Mouse (Mus musculus): ENCODE results near the gene Acot5. TPM values are rescaled to one million over a fixed set of nuclear protein-coding genes. Genes with fewer than 3 reads are reported as not detected.
"Not testable (repeated sequence)": the region's sequence is repeated elsewhere in the genome, so short reads cannot be mapped to it uniquely, and the experiment has no call there.

Gene Acot5
- polyA plus RNA-seq, 1 experiment = not detected

GRCm38 (mm10) chr12:84063833-84064232 lies 5.3 kb upstream of the Acot5 start:
- Histone ChIP-seq H3K27ac (ENCODE audit: insufficient read depth, low read depth, low read length) (no peak overlapping the region), H3K27me3 (ENCODE audit: control insufficient read depth, insufficient read depth, low read length) (no peaks in the 10 kb centered on the region; the same call in 1 of the 2 replicates), H3K4me3 (ENCODE audit: low read depth, low read length) (no peak overlapping the region), H3K4me1 (ENCODE audit: control insufficient read depth, insufficient read depth, insufficient read length, low read length) (no peaks in the 10 kb centered on the region), H3K36me3 (ENCODE audit: control insufficient read depth, insufficient read depth, low read length) (no peaks in the 10 kb centered on the region)
- 76% methylated on average over 2 of the region's 2 CpGs for WGBS
- no peak for TF ChIP-seq CTCF (IDR thresholded peaks at IDR 0.05; ENCODE audit: extremely low read depth, insufficient read length, insufficient replicate concordance, low read depth, low read length)

- TF ChIP-seq CTCF (IDR thresholded peaks at IDR 0.05; ENCODE audit: extremely low read depth, insufficient read length, insufficient replicate concordance, low read depth, low read length) (no peak), POLR2A (IDR thresholded peaks at IDR 0.05; ENCODE audit: low read depth, low read length) (no peak)
- WGBS = 76% methylated on average over 8 of the region's 8 CpGs
- Histone ChIP-seq H3K4me3 (ENCODE audit: low read depth, low read length) (no peak overlapping the region), H3K27ac (ENCODE audit: insufficient read depth, low read depth, low read length) (no peak overlapping the region), H3K36me3 (ENCODE audit: control insufficient read depth, insufficient read depth, low read length) (no peaks in the 10 kb centered on the region), H3K4me1 (ENCODE audit: control insufficient read depth, insufficient read depth, insufficient read length, low read length) (no peaks in the 10 kb centered on the region), H3K27me3 (ENCODE audit: control insufficient read depth, insufficient read depth, low read length) (no peaks in the 10 kb centered on the region)
These were observed 4.5 kb upstream of the Acot5 start for GRCm38 (mm10) chr12:84064621-84065020.

GRCm38 (mm10) chr12:84067752-84068151 lies 1.4 kb upstream of the Acot5 start:
- Histone ChIP-seq H3K4me1 (ENCODE audit: control insufficient read depth, insufficient read depth, insufficient read length, low read length) (no peaks in the 10 kb centered on the region), H3K36me3 (ENCODE audit: control insufficient read depth, insufficient read depth, low read length) (no peaks in the 10 kb centered on the region), H3K27me3 (ENCODE audit: control insufficient read depth, insufficient read depth, low read length) (no peaks in the 10 kb centered on the region), H3K27ac (ENCODE audit: insufficient read depth, low read depth, low read length) (no peak overlapping the region), H3K4me3 (ENCODE audit: low read depth, low read length) (no peak overlapping the region)
- no peak for TF ChIP-seq CTCF (IDR thresholded peaks at IDR 0.05; ENCODE audit: extremely low read depth, insufficient read length, insufficient replicate concordance, low read depth, low read length)
- no peak for TF ChIP-seq POLR2A (IDR thresholded peaks at IDR 0.05; ENCODE audit: low read depth, low read length)
- WGBS = 87% methylated on average over 4 of the region's 4 CpGs

GRCm38 (mm10) chr12:84068296-84068695 lies 829 bp upstream of the Acot5 start:
- Histone ChIP-seq H3K36me3 (ENCODE audit: control insufficient read depth, insufficient read depth, low read length) (no peaks in the 10 kb centered on the region), H3K27ac (ENCODE audit: insufficient read depth, low read depth, low read length) (no peak overlapping the region), H3K27me3 (ENCODE audit: control insufficient read depth, insufficient read depth, low read length) (no peaks in the 10 kb centered on the region), H3K4me1 (ENCODE audit: control insufficient read depth, insufficient read depth, insufficient read length, low read length) (no peaks in the 10 kb centered on the region), H3K4me3 (ENCODE audit: low read depth, low read length) (no peak overlapping the region)
- TF ChIP-seq POLR2A (IDR thresholded peaks at IDR 0.05; ENCODE audit: low read depth, low read length) (no peak), CTCF (IDR thresholded peaks at IDR 0.05; ENCODE audit: extremely low read depth, insufficient read length, insufficient replicate concordance, low read depth, low read length) (no peak)
- 74% methylated on average over 8 of the region's 8 CpGs for WGBS

GRCm38 (mm10) chr12:84069582-84069981 lies 457 bp downstream of the Acot5 start:
- H3K4me1 ChIP-seq (ENCODE audit: control insufficient read depth, insufficient read depth, insufficient read length, low read length); H3K36me3 ChIP-seq (ENCODE audit: control insufficient read depth, insufficient read depth, low read length); H3K27me3 ChIP-seq (ENCODE audit: control insufficient read depth, insufficient read depth, low read length); H3K27ac ChIP-seq (ENCODE audit: insufficient read depth, low read depth, low read length): not testable (repeated sequence)
- peak overlapping the region; percentile 49 for H3K4me3 ChIP-seq (ENCODE audit: low read depth, low read length)
- WGBS = under 1% methylated on average over 49 of the region's 52 CpGs

GRCm38 (mm10) chr12:84071696-84072095 lies 2.6 kb downstream of the Acot5 start:
- no peak for TF ChIP-seq CTCF (IDR thresholded peaks at IDR 0.05; ENCODE audit: extremely low read depth, insufficient read length, insufficient replicate concordance, low read depth, low read length)
- no peak for TF ChIP-seq POLR2A (IDR thresholded peaks at IDR 0.05; ENCODE audit: low read depth, low read length)
- 91% methylated on average over 2 of the region's 2 CpGs for WGBS

GRCm38 (mm10) chr12:84077371-84077990 lies 8.4 kb downstream of the Acot5 start:
- Histone ChIP-seq H3K27me3 (ENCODE audit: control insufficient read depth, insufficient read depth, low read length) (no peaks in the 10 kb centered on the region), H3K27ac (ENCODE audit: insufficient read depth, low read depth, low read length) (no peak overlapping the region), H3K4me1 (ENCODE audit: control insufficient read depth, insufficient read depth, insufficient read length, low read length) (no peaks in the 10 kb centered on the region), H3K36me3 (ENCODE audit: control insufficient read depth, insufficient read depth, low read length) (no peaks in the 10 kb centered on the region), H3K4me3 (ENCODE audit: low read depth, low read length) (no peak overlapping the region)
- TF ChIP-seq CTCF (IDR thresholded peaks at IDR 0.05; ENCODE audit: extremely low read depth, insufficient read length, insufficient replicate concordance, low read depth, low read length) (no peak), POLR2A (IDR thresholded peaks at IDR 0.05; ENCODE audit: low read depth, low read length) (no peak)
- WGBS = 91% methylated on average over 4 of the region's 4 CpGs

More at GRCm38 (mm10) chr12:84071696-84072095, 2.6 kb downstream of the Acot5 start:
- H3K27ac ChIP-seq (ENCODE audit: insufficient read depth, low read depth, low read length) = no peak overlapping the region
- H3K4me1 ChIP-seq (ENCODE audit: control insufficient read depth, insufficient read depth, insufficient read length, low read length) = no peaks in the 10 kb centered on the region
- H3K27me3 ChIP-seq (ENCODE audit: control insufficient read depth, insufficient read depth, low read length) = no peaks in the 10 kb centered on the region
- H3K36me3 ChIP-seq (ENCODE audit: control insufficient read depth, insufficient read depth, low read length) = no peaks in the 10 kb centered on the region
- no peak overlapping the region for H3K4me3 ChIP-seq (ENCODE audit: low read depth, low read length)
